Mouse (Mus musculus) stomach, embryonic 14.5 days (tissue): Measurements from ENCODE around the gene Gm10799. TPM values are rescaled to one million over a fixed set of nuclear protein-coding genes. Genes with fewer than 3 reads are reported as not detected.
A peak's percentile ranks its signal among the peaks of the same experiment; 100 is the strongest.

Experiments used
- ATAC-seq: fragments of 200-750 bp; cut with Nextera tagmentation; 2 replicates; pipeline ENCODE4 v1.8.0; 2017; ENCODE audit warnings: low read depth, moderate TSS enrichment; ENCODE audit not compliant: insufficient number of reproducible peaks, insufficient read depth, low FRiP score
- H3K27ac ChIP-seq: fragments of 300-500 bp; sonication (generic); 2 replicates; pipeline ENCODE4 v1.5.1; 2014; ENCODE audit warnings: mild to moderate bottlenecking, low read length, moderate library complexity, mixed read lengths
- H3K27me3 ChIP-seq: fragments of 300-500 bp; sonication (generic); 2 replicates; pipeline ENCODE4 v1.6.1; 2014; ENCODE audit warnings: low read length, control low read depth, mixed read lengths; ENCODE audit not compliant: control insufficient read depth, insufficient read depth
- H3K36me3 ChIP-seq: fragments of 300-500 bp; sonication (generic); 2 replicates; pipeline ENCODE4 v1.6.1; 2014; ENCODE audit warnings: mild to moderate bottlenecking, control low read depth, low read length, moderate library complexity, mixed read lengths; ENCODE audit not compliant: control insufficient read depth, insufficient read depth
- H3K4me1 ChIP-seq: fragments of 300-500 bp; sonication (generic); 2 replicates; pipeline ENCODE4 v1.6.1; 2014; ENCODE audit warnings: low read length, control low read depth, mixed read lengths; ENCODE audit not compliant: control insufficient read depth, insufficient read depth
- H3K4me2 ChIP-seq: fragments of 300-500 bp; sonication (generic); replicated peaks from 2 replicates; pipeline ENCODE4 v1.6.1; 2014; ENCODE audit warnings: low read depth, low read length, control low read depth
- H3K4me3 ChIP-seq: fragments of 300-500 bp; sonication (generic); 2 replicates; pipeline ENCODE4 v1.5.1; 2014; ENCODE audit warnings: low read depth, low read length, control low read depth
- H3K9ac ChIP-seq: fragments of 300-500 bp; sonication (generic); replicated peaks from 2 replicates; pipeline ENCODE4 v1.6.1; 2014; ENCODE audit warnings: low read depth, mild to moderate bottlenecking, control low read depth, low read length, moderate library complexity, mixed read lengths
- H3K9me3 ChIP-seq: fragments of 300-500 bp; sonication (generic); 2 replicates; pipeline ENCODE4 v1.6.1; 2016; ENCODE audit warnings: low read depth, low read length, control low read depth; ENCODE audit not compliant: control insufficient read depth
- WGBS: fragments of 180-500 bp; shearing (Covaris S2); extraction: QIAGEN DNeasy Blood & Tissue Kit; methylation state at CpG from one replicate; pipeline ENCODE4 v1.1.7; 2014; 5-methylcytosine and 5-hydroxymethylcytosine counted together
- polyA plus RNA-seq: library from polyadenylated mRNA; unstranded; fragments of >200 nt; fragmentation: Nextera tagmentation; extraction: Ambion mirVana; gene quantifications from 2 replicates; pipeline ENCODE4 v1.2.1, GENCODE M21; 2014

The Gm10799 gene
- polyA plus RNA-seq, 1 experiment from 2014 or later: not detected

DNA sequence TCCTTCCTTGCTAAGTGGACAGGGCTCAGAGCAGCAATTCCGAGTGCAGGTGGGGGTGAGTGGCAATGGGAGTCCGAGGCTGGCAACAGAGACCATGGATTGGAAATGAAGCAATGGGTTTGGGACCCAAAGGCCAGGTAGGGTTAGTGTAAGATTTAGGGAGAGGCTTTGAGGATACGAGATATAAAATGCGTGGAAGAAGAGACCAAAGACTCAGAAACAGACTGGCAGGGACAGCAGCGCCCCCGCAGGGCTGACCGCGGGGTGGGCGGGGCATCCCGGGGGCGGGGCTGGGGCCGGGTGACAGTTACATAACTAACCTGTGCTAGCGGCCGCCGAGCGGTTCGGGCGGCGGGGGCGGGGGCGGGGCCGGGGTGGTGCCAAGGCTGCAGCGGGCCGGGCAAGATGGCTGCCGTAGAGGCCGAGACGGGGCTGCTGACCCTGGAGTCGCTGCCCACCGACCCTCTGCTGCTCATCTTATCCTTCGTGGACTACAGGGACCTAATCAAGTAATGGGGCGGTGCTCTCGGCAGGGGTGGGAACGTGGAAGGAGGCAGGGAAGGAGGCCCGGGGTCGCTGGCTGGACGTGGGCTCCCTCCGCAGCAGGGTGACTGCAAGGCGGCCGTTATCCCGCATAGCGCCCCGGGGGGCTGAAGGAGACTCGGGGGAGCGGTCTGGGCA is 40.8 kb downstream of the Gm10799 start, which contains the start of gene Fbxo3:
TSS of gene Fbxo3 (plus strand) at position 264 of the 681 bp plus-strand sequence.
- WGBS: under 1% methylated on average over 42 of the region's 44 CpGs
- H3K27ac ChIP-seq: peak within 1 kb of the TSS; percentile 74; the same call in 1 of the 2 replicates
- ATAC-seq: peak; percentile 95

DNA sequence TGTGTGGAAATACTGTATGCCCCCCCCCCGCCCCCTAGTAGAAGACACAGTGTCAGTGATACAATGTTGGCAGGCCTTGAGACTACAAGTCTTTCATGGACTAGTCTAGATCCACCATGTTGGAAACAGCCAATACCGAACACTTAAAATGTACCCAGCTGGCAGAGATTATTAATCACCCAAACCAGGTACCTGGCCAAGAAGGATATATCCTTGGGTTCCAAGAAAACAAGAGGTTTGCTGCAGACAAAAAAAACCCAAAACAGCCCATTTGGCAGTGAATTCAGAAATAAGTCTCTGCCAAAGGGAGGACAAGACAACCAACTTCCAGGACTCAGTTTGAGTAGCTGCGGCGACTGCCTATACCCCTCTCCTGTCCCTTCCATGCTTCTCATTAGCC is 43.7 kb downstream of the Gm10799 start:
- no peak overlapping the region for H3K27ac ChIP-seq
- ATAC-seq: no peak
- no peaks in the 10 kb centered on the region for H3K36me3 ChIP-seq
- no peak overlapping the region for H3K4me2 ChIP-seq
- H3K4me1 ChIP-seq: peaks cover 10% of the 10 kb centered on the region
- no peaks in the 10 kb centered on the region for H3K27me3 ChIP-seq
- no peak overlapping the region for H3K4me3 ChIP-seq
- H3K9me3 ChIP-seq: no peaks in the 10 kb centered on the region
- WGBS: 90% methylated on average over 4 of the region's 4 CpGs
- H3K9ac ChIP-seq: no peak overlapping the region

More for the DNA sequence above, 40.8 kb downstream of the Gm10799 start, which contains the start of gene Fbxo3:
- peak within 1 kb of the TSS; percentile 93 for H3K9ac ChIP-seq
- H3K4me1 ChIP-seq: peaks cover 14% of the 10 kb centered on the region
- peak within 1 kb of the TSS; percentile 99 for H3K4me3 ChIP-seq
- no peaks in the 10 kb centered on the region for H3K9me3 ChIP-seq
- H3K36me3 ChIP-seq: no peaks in the 10 kb centered on the region
- peak within 1 kb of the TSS; percentile 85 for H3K4me2 ChIP-seq
- no peaks in the 10 kb centered on the region for H3K27me3 ChIP-seq

DNA sequence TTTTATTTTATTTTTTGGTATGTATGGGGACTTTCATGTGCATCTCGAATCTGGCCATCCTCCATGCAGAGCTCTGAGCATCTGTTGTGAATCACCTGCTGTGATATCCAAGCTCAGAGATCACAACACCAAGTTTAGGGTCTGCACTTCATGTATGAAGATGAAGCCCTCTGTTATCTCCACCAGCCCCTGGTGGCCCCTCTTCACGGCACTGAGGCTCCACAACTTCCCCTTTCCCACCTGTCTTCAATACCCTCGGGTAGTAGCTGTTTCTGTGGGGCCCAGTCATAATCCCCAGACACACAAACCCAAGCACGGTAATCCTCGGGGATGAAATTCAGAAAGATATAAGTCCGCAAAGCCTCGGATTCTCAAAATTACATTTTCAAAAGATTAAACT is 45.3 kb downstream of the Gm10799 start:
- H3K9me3 ChIP-seq: no peaks in the 10 kb centered on the region
- no peak for ATAC-seq
- H3K4me1 ChIP-seq: no peaks in the 10 kb centered on the region
- 75% methylated on average over 7 of the region's 7 CpGs for WGBS
- H3K36me3 ChIP-seq: no peaks in the 10 kb centered on the region
- H3K9ac ChIP-seq: no peak overlapping the region
- no peak overlapping the region for H3K27ac ChIP-seq
- H3K27me3 ChIP-seq: no peaks in the 10 kb centered on the region
- H3K4me3 ChIP-seq: no peak overlapping the region
- H3K4me2 ChIP-seq: no peak overlapping the region

Other genes starting within 250 kb of the Gm10799 start
- gene Lmo2, start 110.6 kb downstream of the Gm10799 start, polyA plus RNA-seq: 14.8 and 15.0 TPM in 2 replicates
- 60.1 and 63.2 TPM in 2 replicates for gene Fbxo3, start 40.8 kb downstream of the Gm10799 start, polyA plus RNA-seq
- gene 4931422A03Rik, start 40.2 kb downstream of the Gm10799 start, polyA plus RNA-seq: 1.9 and 3.7 TPM in 2 replicates
- gene Gm10912, start 2.7 kb downstream of the Gm10799 start, polyA plus RNA-seq: not detected in 2 replicates
- 5.8 and 6.7 TPM in 2 replicates for gene Cd59b, start 1.3 kb upstream of the Gm10799 start, polyA plus RNA-seq
- 32.6 and 34.0 TPM in 2 replicates for gene Cd59a, start 27.3 kb upstream of the Gm10799 start, polyA plus RNA-seq
- not detected in 2 replicates for gene A930018P22Rik, start 54.2 kb upstream of the Gm10799 start, polyA plus RNA-seq